In the genomic region with DNA sequence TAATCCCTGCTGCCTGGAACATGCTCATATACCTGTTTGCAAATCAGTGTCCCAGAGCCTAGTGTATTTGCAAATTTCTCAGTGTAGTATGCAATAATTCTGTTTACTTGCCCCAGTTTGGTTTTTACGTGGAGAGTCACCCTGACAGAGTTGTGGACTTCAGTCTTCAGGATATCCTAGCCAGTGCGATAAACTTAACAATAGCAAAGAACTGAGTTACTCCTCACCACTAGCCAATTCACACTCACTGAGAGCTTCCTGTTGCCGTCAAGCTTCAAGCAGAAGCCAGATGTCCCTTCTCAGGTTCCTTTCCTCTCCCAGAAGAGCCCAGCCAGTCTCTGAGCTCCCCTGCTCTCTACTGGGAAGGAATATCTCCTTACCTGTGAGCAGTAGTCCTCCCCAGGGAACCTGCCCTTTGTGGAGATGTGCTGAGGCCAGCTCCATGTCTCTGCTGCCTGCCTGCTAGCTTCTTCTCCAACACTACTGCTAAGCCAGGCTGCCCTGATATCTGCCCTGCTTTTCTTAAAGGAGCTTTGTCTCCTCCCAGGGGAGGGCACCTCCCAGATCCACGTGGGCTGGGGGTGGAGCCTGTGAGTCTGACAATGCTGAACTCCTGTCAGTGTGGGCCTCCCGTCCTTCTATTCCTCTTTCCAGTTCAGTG, we compare ENCODE assay signal across 9 mouse cellular contexts. TPM values are rescaled to one million over a fixed set of nuclear protein-coding genes. Genes with fewer than 3 reads are reported as not detected.
A peak's percentile ranks its signal among the peaks of the same experiment; 100 is the strongest.
DNase-seq lines count a peak whose midpoint lies in the region; ATAC-seq and TF ChIP-seq lines count a peak whose summit lies in the region.
"Not testable (repeated sequence)": the region's sequence is repeated elsewhere in the genome, so short reads cannot be mapped to it uniquely, and the experiment has no call there.
"Had no signal": no experiment of that assay in that cellular context is flagged by ENCODE, and none has a peak within 500 bp of the region (broad histone marks: within the 10 kb centered on the region; RNA-seq: fewer than 3 reads in every experiment).

Ceacam1 (minus strand) TSS at position 513 of the 661 bp plus-strand sequence.

- not testable (repeated sequence) for H3K36me3 ChIP-seq in lung, embryonic 16.5 days (ENCODE audit: control insufficient read depth, insufficient read depth, low read length); thymus, adult 2 months (ENCODE audit: control insufficient read depth, insufficient read depth, low read length)

- peak; percentile 83 to 96 for ATAC-seq in hematopoietic stem cell, adult 5-6 weeks (replicated peaks in 1 of 2; ENCODE audit: insufficient read depth in 1 of 2, low FRiP score in 2 of 2, low TSS enrichment in 1 of 2, low read depth in 1 of 2, poor library complexity in 2 of 2, severe bottlenecking in 2 of 2)
- ATAC-seq in lung, embryonic 16.5 days (ENCODE audit: low read depth): peak; percentile 85

- not testable (repeated sequence) for TF ChIP-seq CTCF in thymus, adult 2 months (IDR thresholded peaks at IDR 0.05; ENCODE audit: borderline replicate concordance, control insufficient read depth, extremely low read depth, insufficient read depth, low read length, poor library complexity)

- H3K4me2 ChIP-seq in lung, embryonic 16.5 days (ENCODE audit: low read depth, low read length): peak within 1 kb of the TSS; percentile 34; the same call in 1 of the 2 replicates

- H3K27me3 ChIP-seq in lung, embryonic 16.5 days (ENCODE audit: control insufficient read depth, insufficient read depth, low read depth, low read length); thymus, adult 2 months (ENCODE audit: control insufficient read depth, insufficient read depth, low read length): not testable (repeated sequence)

- H3K4me1 ChIP-seq in brown adipose tissue, adult 24 weeks (ENCODE audit: control insufficient read depth, insufficient read depth, insufficient read length, low read length); lung, embryonic 16.5 days (replicated peaks; ENCODE audit: control insufficient read depth, insufficient read depth, low read length); thymus, adult 2 months (replicated peaks; ENCODE audit: control insufficient read depth, insufficient read depth, low read length): not testable (repeated sequence)

- intact Hi-C loops in gastrocnemius, postnatal 14 days (cut with DNase I; ENCODE audit: low total_unique reads): not testable (repeated sequence)

- not testable (repeated sequence) for TF ChIP-seq POLR2A in thymus, adult 2 months (IDR thresholded peaks at IDR 0.05; ENCODE audit: control insufficient read depth, extremely low read depth, insufficient read depth, low read length, poor library complexity)

- DNase-seq in ES-CJ7 (ENCODE audit: low read depth, low spot score): peak; percentile 43
- DNase-seq in gastrocnemius, postnatal 14 days: peak; percentile 50
- peak; percentile 87 for DNase-seq in large intestine, adult 2 months (ENCODE audit: low read depth, low spot score)
- peak; percentile 20 for DNase-seq in retina, adult 2 months (ENCODE audit: low read depth, low spot score)
- DNase-seq in thymus, adult 2 months: peak; percentile 27

- H3K4me3 ChIP-seq in brown adipose tissue, adult 24 weeks (ENCODE audit: insufficient read depth, low read depth, low read length): peak within 1 kb of the TSS; percentile 60
- peak within 1 kb of the TSS; percentile 4; the same call in 1 of the 2 replicates for H3K4me3 ChIP-seq in lung, embryonic 16.5 days (ENCODE audit: low read length)
- H3K4me3 ChIP-seq in thymus, adult 2 months (ENCODE audit: control insufficient read depth, insufficient read depth, low read length): peak within 1 kb of the TSS; percentile 27; the same call in 1 of the 2 replicates

- 0 out of 2 replicates have a peak within 1 kb of the TSS, but pooled peaks have one; percentile 15 for H3K9ac ChIP-seq in lung, embryonic 16.5 days (ENCODE audit: low read length)

- 5% methylated on average over 5 of the region's 5 CpGs for WGBS in large intestine, adult 2 months
- 16% methylated on average over 5 of the region's 5 CpGs for WGBS in lung, embryonic 16.5 days
- 10% methylated on average over 5 of the region's 5 CpGs for whole genome bisulfite sequencing in thymus, adult 2 months

- H3K9me3 ChIP-seq in lung, embryonic 16.5 days (ENCODE audit: control insufficient read depth, low read length): not testable (repeated sequence)

- H3K27ac ChIP-seq in brown adipose tissue, adult 24 weeks (replicated peaks; ENCODE audit: low read depth, low read length): peak within 1 kb of the TSS; percentile 95
- not testable (repeated sequence) for H3K27ac ChIP-seq in lung, embryonic 16.5 days (ENCODE audit: low read length); thymus, adult 2 months (ENCODE audit: control insufficient read depth, insufficient read depth, low read length)

RNA-seq across cellular contexts. Expression of gene Ceacam1, which starts in this region (rescaled TPM):
- polyA plus RNA-seq in brown adipose tissue, adult 24 weeks (2012; ENCODE audit: insufficient read depth, insufficient read length, missing spikeins): 4.3 and 8.3 TPM in 2 replicates
- total RNA-seq in gastrocnemius, postnatal 14 days (2021): 1 to 10 TPM; 5.1 to 6.4 TPM
- 9.5 and 22.0 TPM in 2 replicates for total RNA-seq in hematopoietic stem cell, adult 5-6 weeks (2017)
- polyA plus RNA-seq in large intestine, adult 2 months (2012; rRNA removed): 658 and 768 TPM in 2 replicates
- polyA plus RNA-seq in lung, embryonic 16.5 days (2015; fragmentation: Nextera tagmentation; extraction: Ambion mirVana): 7.3 TPM in 2 replicates
- polyA plus RNA-seq in thymus, adult 2 months (2012; rRNA removed): 5.0 and 5.8 TPM in 2 replicates
- polyA plus RNA-seq: myocyte had no signal

Comparison
In these comparisons a context has a peak if more than half of its experiments do, and no peak if none do; other contexts are left out.
1. RNA of gene Ceacam1 (polyA plus RNA-seq): 658 to 768 TPM in large intestine, adult 2 months; 7.3 TPM in lung, embryonic 16.5 days, 5.0 to 5.8 TPM in thymus, adult 2 months and 4.3 to 8.3 TPM in brown adipose tissue, adult 24 weeks; every median in the first group is over 10 times any median in the second.
2. DNase-seq: peak in every context shown above with its lines; median percentile 87 in large intestine, adult 2 months; 50 in gastrocnemius, postnatal 14 days; 43 in ES-CJ7; 27 in thymus, adult 2 months; 20 in retina, adult 2 months.
3. H3K4me3 ChIP-seq: peak in every context shown above with its lines; median percentile 60 in brown adipose tissue, adult 24 weeks; 27 in thymus, adult 2 months; 4 in lung, embryonic 16.5 days.